Mouse (Mus musculus): Measurements from ENCODE around the gene Ndrg3. TPM values are rescaled to one million over a fixed set of nuclear protein-coding genes. Genes with fewer than 3 reads are reported as not detected.
"Not testable (repeated sequence)": the region's sequence is repeated elsewhere in the genome, so short reads cannot be mapped to it uniquely, and the experiment has no call there.

Gene Ndrg3
- total and polyA plus RNA-seq, 3 experiments: 19.8 to 23.6 (median 21.5) TPM

DNA sequence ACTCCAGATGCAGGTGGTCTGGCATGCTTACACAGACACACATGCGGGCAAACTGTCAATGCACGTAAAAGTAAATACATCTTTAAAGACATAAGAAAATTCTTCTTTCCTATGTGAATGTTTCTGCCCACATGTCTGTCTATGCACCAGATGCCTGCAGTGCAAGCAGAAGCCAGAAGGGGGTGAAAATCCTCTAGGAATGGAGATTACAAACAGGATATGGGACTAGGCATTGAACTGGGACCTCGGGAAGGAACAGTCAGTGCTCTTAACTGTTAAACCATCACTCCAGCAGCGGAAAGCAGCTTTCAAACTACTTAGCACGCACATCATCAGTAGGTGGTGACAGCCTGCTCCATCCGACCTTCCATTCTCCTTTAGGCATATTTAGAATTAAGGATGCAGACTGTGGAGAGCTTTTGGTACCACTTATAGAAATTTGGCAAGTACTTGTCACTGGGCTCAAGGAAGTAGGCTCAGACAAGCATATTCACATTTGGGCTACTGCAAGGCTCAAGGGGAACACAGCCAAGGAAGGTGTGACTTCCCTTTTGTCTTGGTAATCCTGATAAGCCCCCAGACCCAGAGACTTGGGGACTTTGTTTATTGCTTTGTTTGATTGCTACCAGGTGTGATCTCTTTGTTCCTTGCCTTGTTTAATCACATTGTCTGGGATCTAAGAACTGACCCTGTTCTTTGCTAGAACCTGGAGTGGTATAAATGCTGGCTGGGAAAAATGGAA, 86.7 kb downstream of the Ndrg3 start:
- Histone ChIP-seq H3K27me3 (ENCODE audit: control insufficient read depth, insufficient read depth, low read length) (no peaks in the 10 kb centered on the region), H3K4me1 (ENCODE audit: control insufficient read depth, insufficient read depth, low read length) (peaks cover 1% of the 10 kb centered on the region; the same call in 1 of the 2 replicates), H3K4me3 (no peak overlapping the region), H3K79me2 (replicated peaks; ENCODE audit: control insufficient read depth, insufficient read depth, low read length) (no peaks in the 10 kb centered on the region), H3K27ac (no peak overlapping the region), H3K9ac (ENCODE audit: low read depth, low read length) (no peak overlapping the region), H3K36me3 (ENCODE audit: control insufficient read depth, insufficient read depth, low read length) (no peaks in the 10 kb centered on the region)
- peak; percentile 32 to 67 for DNase-seq
- TF ChIP-seq CTCF (IDR thresholded peaks at IDR 0.05) (peak; percentile 84), POLR2A (IDR thresholded peaks at IDR 0.05; ENCODE audit: insufficient read depth, low read depth, low read length) (no peak)
- 21% methylated on average over 6 of the region's 6 CpGs for WGBS
- intact Hi-C loops (cut with DNase I): loop anchor here (1.0 to 5.0 kb wide), 3 partner anchors 92 to 190 kb away; no protein-coding TSS in a partner anchor

DNA sequence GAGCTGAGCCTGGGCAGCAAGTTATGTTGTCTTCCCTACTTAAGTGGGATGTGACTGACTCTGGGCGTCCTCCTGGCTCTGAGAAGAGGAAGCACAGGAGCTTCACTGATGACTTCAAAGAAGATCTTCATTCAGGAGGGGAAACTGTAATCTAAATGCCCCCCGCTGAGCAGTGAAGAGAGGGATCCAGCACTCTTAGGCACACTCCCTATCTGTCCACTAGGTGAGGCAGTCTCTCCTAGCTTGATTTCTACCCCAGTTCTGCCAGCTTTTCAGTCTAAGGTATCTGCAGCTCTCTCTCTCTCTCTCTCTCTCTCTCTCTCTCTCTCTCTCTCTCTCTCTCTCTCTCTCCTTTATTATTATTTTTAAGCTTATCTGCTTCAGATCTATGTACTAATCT, 88.5 kb downstream of the Ndrg3 start:
- TF ChIP-seq CTCF (IDR thresholded peaks at IDR 0.05): peak; percentile 30
- no peak for TF ChIP-seq POLR2A (IDR thresholded peaks at IDR 0.05; ENCODE audit: insufficient read depth, low read depth, low read length)
- Histone ChIP-seq H3K4me1 (ENCODE audit: control insufficient read depth, insufficient read depth, low read length) (peaks cover 1% of the 10 kb centered on the region; the same call in 1 of the 2 replicates), H3K36me3 (ENCODE audit: control insufficient read depth, insufficient read depth, low read length) (no peaks in the 10 kb centered on the region), H3K9ac (ENCODE audit: low read depth, low read length) (no peak overlapping the region), H3K27ac (no peak overlapping the region), H3K27me3 (ENCODE audit: control insufficient read depth, insufficient read depth, low read length) (no peaks in the 10 kb centered on the region), H3K79me2 (replicated peaks; ENCODE audit: control insufficient read depth, insufficient read depth, low read length) (no peaks in the 10 kb centered on the region), H3K4me3 (no peak overlapping the region)
- intact Hi-C loops (cut with DNase I): no loop called here
- 43% methylated on average over 2 of the region's 2 CpGs for WGBS
- no peak for DNase-seq

DNA sequence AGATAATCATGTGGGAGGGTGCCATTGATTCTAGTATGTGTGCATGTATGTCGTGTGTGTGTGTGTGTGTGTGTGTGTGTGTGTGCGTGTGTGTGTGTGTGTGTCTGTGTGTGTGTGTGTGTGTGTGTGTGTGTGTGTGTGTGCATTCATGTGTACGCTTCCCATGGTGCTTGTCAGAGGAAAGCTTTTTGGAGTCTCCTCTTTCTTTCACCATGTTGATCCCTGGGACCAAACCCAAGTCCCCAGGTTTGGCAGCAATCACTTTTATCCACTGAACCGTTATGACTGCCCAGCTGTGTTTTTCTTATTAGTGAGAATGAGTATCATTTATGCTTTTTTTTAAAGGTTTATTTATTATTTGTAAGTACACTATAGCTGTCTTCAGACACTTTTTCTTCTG, 89.4 kb downstream of the Ndrg3 start:
- H3K27me3 ChIP-seq (ENCODE audit: control insufficient read depth, insufficient read depth, low read length); H3K27ac ChIP-seq; H3K36me3 ChIP-seq (ENCODE audit: control insufficient read depth, insufficient read depth, low read length); H3K4me3 ChIP-seq; intact Hi-C loops (cut with DNase I); H3K4me1 ChIP-seq (ENCODE audit: control insufficient read depth, insufficient read depth, low read length); H3K79me2 ChIP-seq (replicated peaks; ENCODE audit: control insufficient read depth, insufficient read depth, low read length); H3K9ac ChIP-seq (ENCODE audit: low read depth, low read length); DNase-seq: not testable (repeated sequence)
- WGBS: 70% methylated on average over 4 of the region's 4 CpGs

DNA sequence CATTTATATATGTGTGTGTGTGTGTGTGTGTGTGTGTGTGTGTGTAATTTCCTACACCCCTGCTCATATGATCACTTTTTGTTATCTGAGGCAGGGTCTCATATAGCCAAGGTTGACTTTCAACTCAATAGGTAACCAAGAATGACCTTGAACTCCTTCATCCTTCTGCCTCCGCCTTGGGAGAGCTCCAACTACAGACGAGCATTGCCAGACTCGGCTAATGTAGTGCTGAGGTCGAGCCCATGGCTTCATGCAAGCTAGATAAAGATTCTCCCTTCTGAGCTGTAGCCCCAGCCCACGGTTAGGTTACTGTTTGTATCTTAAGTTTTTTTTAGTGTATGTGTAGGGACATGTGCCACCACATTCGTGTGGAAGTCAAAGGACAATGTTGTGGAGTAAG, 90.0 kb downstream of the Ndrg3 start:
- DNase-seq: no peak
- TF ChIP-seq EP300 (IDR thresholded peaks at IDR 0.05; ENCODE audit: insufficient read depth, low read depth, low read length) (no peak), POLR2A (IDR thresholded peaks at IDR 0.05; ENCODE audit: insufficient read depth, low read depth, low read length) (no peak), CTCF (IDR thresholded peaks at IDR 0.05) (no peak)
- no peaks in the 10 kb centered on the region for H3K79me2 ChIP-seq (replicated peaks; ENCODE audit: control insufficient read depth, insufficient read depth, low read length)
- intact Hi-C loops (cut with DNase I): no loop called here
- peaks cover 1% of the 10 kb centered on the region; the same call in 1 of the 2 replicates for H3K4me1 ChIP-seq (ENCODE audit: control insufficient read depth, insufficient read depth, low read length)
- WGBS: 56% methylated on average over 6 of the region's 6 CpGs
- H3K9ac ChIP-seq (ENCODE audit: low read depth, low read length): no peak overlapping the region
- H3K36me3 ChIP-seq (ENCODE audit: control insufficient read depth, insufficient read depth, low read length): no peaks in the 10 kb centered on the region
- H3K27me3 ChIP-seq (ENCODE audit: control insufficient read depth, insufficient read depth, low read length): no peaks in the 10 kb centered on the region
- H3K27ac ChIP-seq: no peak overlapping the region
- H3K4me3 ChIP-seq: no peak overlapping the region

DNA sequence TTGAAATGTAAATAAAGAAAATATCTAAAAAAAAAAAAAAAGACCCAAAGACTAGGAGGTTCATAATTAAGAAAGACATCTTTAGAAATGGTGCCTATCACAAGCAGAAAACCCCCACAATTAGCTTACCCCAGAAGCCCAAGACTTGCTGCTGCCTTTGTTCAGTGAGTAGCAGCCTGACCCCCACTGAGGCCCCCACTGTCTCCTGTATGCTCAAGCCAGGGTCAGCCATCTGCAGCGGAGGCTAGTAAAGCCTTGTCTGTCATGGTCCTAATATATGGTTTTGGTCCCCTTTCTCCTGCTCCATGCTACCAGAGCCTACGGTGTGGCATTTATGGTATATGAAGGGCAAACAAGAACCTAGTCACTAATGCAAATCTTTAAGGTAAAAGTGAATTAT, 90.5 kb downstream of the Ndrg3 start:
- H3K9ac ChIP-seq (ENCODE audit: low read depth, low read length): no peak overlapping the region
- intact Hi-C loops (cut with DNase I): no loop called here
- WGBS: 90% methylated on average over 2 of the region's 2 CpGs
- H3K27me3 ChIP-seq (ENCODE audit: control insufficient read depth, insufficient read depth, low read length): no peaks in the 10 kb centered on the region
- no peak overlapping the region for H3K27ac ChIP-seq
- no peaks in the 10 kb centered on the region for H3K79me2 ChIP-seq (replicated peaks; ENCODE audit: control insufficient read depth, insufficient read depth, low read length)
- H3K36me3 ChIP-seq (ENCODE audit: control insufficient read depth, insufficient read depth, low read length): no peaks in the 10 kb centered on the region
- peaks cover 1% of the 10 kb centered on the region; the same call in 1 of the 2 replicates for H3K4me1 ChIP-seq (ENCODE audit: control insufficient read depth, insufficient read depth, low read length)
- no peak overlapping the region for H3K4me3 ChIP-seq
- TF ChIP-seq EP300 (IDR thresholded peaks at IDR 0.05; ENCODE audit: insufficient read depth, low read depth, low read length) (no peak), CTCF (IDR thresholded peaks at IDR 0.05) (no peak), POLR2A (IDR thresholded peaks at IDR 0.05; ENCODE audit: insufficient read depth, low read depth, low read length) (no peak)
- DNase-seq: no peak

DNA sequence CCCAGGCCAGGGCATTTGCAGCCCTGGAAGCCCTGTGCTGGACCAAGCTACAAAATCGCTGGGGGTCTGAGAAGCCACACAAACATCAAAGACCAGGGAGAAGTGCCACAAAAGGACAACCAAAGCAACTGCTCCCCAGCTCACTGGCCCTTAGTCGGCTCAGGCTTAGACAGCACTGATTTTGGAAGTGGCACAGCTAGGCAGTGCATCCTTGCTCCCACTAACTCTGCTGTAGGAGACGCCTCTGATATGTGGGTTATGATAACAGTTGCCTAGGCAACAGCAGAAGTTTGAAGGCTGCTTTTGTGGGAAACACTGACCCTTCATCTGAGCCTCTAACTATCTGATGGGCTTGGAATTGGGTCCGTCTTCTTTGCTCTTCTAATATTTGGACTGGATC, 92.7 kb downstream of the Ndrg3 start:
- Histone ChIP-seq H3K79me2 (replicated peaks; ENCODE audit: control insufficient read depth, insufficient read depth, low read length) (no peaks in the 10 kb centered on the region), H3K9ac (ENCODE audit: low read depth, low read length) (no peak overlapping the region), H3K27me3 (ENCODE audit: control insufficient read depth, insufficient read depth, low read length) (no peaks in the 10 kb centered on the region), H3K27ac (no peak overlapping the region), H3K36me3 (ENCODE audit: control insufficient read depth, insufficient read depth, low read length) (no peaks in the 10 kb centered on the region), H3K4me1 (ENCODE audit: control insufficient read depth, insufficient read depth, low read length) (no peaks in the 10 kb centered on the region), H3K4me3 (no peak overlapping the region)
- intact Hi-C loops (cut with DNase I): no loop called here
- DNase-seq: no peak
- TF ChIP-seq POLR2A (IDR thresholded peaks at IDR 0.05; ENCODE audit: insufficient read depth, low read depth, low read length) (no peak), EP300 (IDR thresholded peaks at IDR 0.05; ENCODE audit: insufficient read depth, low read depth, low read length) (no peak), CTCF (IDR thresholded peaks at IDR 0.05) (no peak)
- WGBS: 64% methylated on average over 4 of the region's 4 CpGs
